Mouse (Mus musculus): ENCODE data around the gene Tap2. TPM values are rescaled to one million over a fixed set of nuclear protein-coding genes. Genes with fewer than 3 reads are reported as not detected.
A peak's percentile ranks its signal among the peaks of the same experiment; 100 is the strongest.

Gene Tap2
- polyA plus RNA-seq, 1 experiment, result 37.9 TPM

GRCm38 (mm10) chr17:34249878-34250277 lies 46.6 kb downstream of the Tap2 start:
- no peak for DNase-seq (ENCODE audit: low spot score)

GRCm38 (mm10) chr17:34251666-34252065 lies 48.3 kb downstream of the Tap2 start:
- no peak for DNase-seq (ENCODE audit: low spot score)

GRCm38 (mm10) chr17:34256501-34256900 lies 53.2 kb downstream of the Tap2 start:
- no peak for DNase-seq (ENCODE audit: low spot score)

- no peak for DNase-seq (ENCODE audit: low spot score)
Measured at GRCm38 (mm10) chr17:34257594-34258375, 54.5 kb downstream of the Tap2 start, which contains the start of gene H2-Ab1. Gene H2-Ab1, plus strand, starts transcription at chr17:34257689.

GRCm38 (mm10) chr17:34260551-34260950 lies 57.2 kb downstream of the Tap2 start:
- no peak for DNase-seq (ENCODE audit: low spot score)

GRCm38 (mm10) chr17:34261502-34261901 lies 58.2 kb downstream of the Tap2 start:
- DNase-seq (ENCODE audit: low spot score), result no peak

- DNase-seq (ENCODE audit: low spot score), result peak; percentile 40
Measured at GRCm38 (mm10) chr17:34263068-34263467, 59.7 kb downstream of the Tap2 start.

- DNase-seq (ENCODE audit: low spot score), result no peak
Measured at GRCm38 (mm10) chr17:34263811-34264371, 60.6 kb downstream of the Tap2 start.

GRCm38 (mm10) chr17:34264452-34265351 lies 61.4 kb downstream of the Tap2 start:
- no peak for DNase-seq (ENCODE audit: low spot score)

Other genes starting within 250 kb of the Tap2 start
- gene Vps52, start 247.7 kb upstream of the Tap2 start, polyA plus RNA-seq (2012; rRNA removed), result 39.3 and 39.7 TPM in 2 replicates
- 1,060 and 1,160 TPM in 2 replicates for gene Rps18, start 247.5 kb upstream of the Tap2 start, polyA plus RNA-seq (2012; rRNA removed)
- gene H2-K1, start 203.2 kb upstream of the Tap2 start, polyA plus RNA-seq (2012; rRNA removed), result 987 and 1,071 TPM in 2 replicates
- 46.1 and 76.8 TPM in 2 replicates for gene Ring1, start 178.8 kb upstream of the Tap2 start, polyA plus RNA-seq (2012; rRNA removed)
- gene H2-Ke6, start 175.5 kb upstream of the Tap2 start, polyA plus RNA-seq (2012; rRNA removed), result 86.6 and 112 TPM in 2 replicates
- gene Slc39a7, start 171.8 kb upstream of the Tap2 start, polyA plus RNA-seq (2012; rRNA removed), result 106 and 110 TPM in 2 replicates
- 47.7 and 53.1 TPM in 2 replicates for gene Rxrb, start 171.7 kb upstream of the Tap2 start, polyA plus RNA-seq (2012; rRNA removed)
- 0.99 and 1.8 TPM in 2 replicates for gene Col11a2, start 164.1 kb upstream of the Tap2 start, polyA plus RNA-seq (2012; rRNA removed)
- gene H2-Oa, start 111.2 kb upstream of the Tap2 start, polyA plus RNA-seq (2012; rRNA removed), result 1.7 and 2.1 TPM in 2 replicates
- 30.0 and 31.9 TPM in 2 replicates for gene H2-DMa, start 84.0 kb upstream of the Tap2 start, polyA plus RNA-seq (2012; rRNA removed)
- 135 and 154 TPM in 2 replicates for gene Brd2, start 80.9 kb upstream of the Tap2 start, polyA plus RNA-seq (2012; rRNA removed)
- 4.1 and 4.9 TPM in 2 replicates for gene H2-DMb2, start 60.2 kb upstream of the Tap2 start, polyA plus RNA-seq (2012; rRNA removed)
- gene H2-DMb1, start 50.5 kb upstream of the Tap2 start, polyA plus RNA-seq (2012; rRNA removed), result 22.4 and 22.8 TPM in 2 replicates
- 29.5 and 40.1 TPM in 2 replicates for gene Tap1, start 16.0 kb upstream of the Tap2 start, polyA plus RNA-seq (2012; rRNA removed)
- gene Psmb9, start 15.8 kb upstream of the Tap2 start, polyA plus RNA-seq (2012; rRNA removed), result 34.7 and 37.4 TPM in 2 replicates
- 81.2 and 88.3 TPM in 2 replicates for gene Psmb8, start 5.8 kb upstream of the Tap2 start, polyA plus RNA-seq (2012; rRNA removed)
- gene H2-Ob, start 35.4 kb downstream of the Tap2 start, polyA plus RNA-seq (2012; rRNA removed), result 2.7 and 5.0 TPM in 2 replicates
- 251 and 267 TPM in 2 replicates for gene H2-Ab1, start 54.2 kb downstream of the Tap2 start, polyA plus RNA-seq (2012; rRNA removed)
- gene H2-Aa, start 84.3 kb downstream of the Tap2 start, polyA plus RNA-seq (2012; rRNA removed), result 281 and 288 TPM in 2 replicates
- gene H2-Eb1, start 102.3 kb downstream of the Tap2 start, polyA plus RNA-seq (2012; rRNA removed), result 248 and 252 TPM in 2 replicates
- gene H2-Eb2, start 122.1 kb downstream of the Tap2 start, polyA plus RNA-seq (2012; rRNA removed), result 0.09 and 0.18 TPM in 2 replicates
- 0.28 and 0.40 TPM in 2 replicates for gene Btnl2, start 151.3 kb downstream of the Tap2 start, polyA plus RNA-seq (2012; rRNA removed)
- not detected in 2 replicates for gene Btnl1, start 173.6 kb downstream of the Tap2 start, polyA plus RNA-seq (2012; rRNA removed)
- gene BC051142, start 195.3 kb downstream of the Tap2 start, polyA plus RNA-seq (2012; rRNA removed), result 1.2 and 1.6 TPM in 2 replicates